Mouse (Mus musculus) limb, embryonic 11.5 days (tissue): ENCODE measurements at regions not wholly inside any gene's neighbourhood (a gene's known extent, or its start where the extent isn't known, plus 50 kb on each side); places are given as distances from the start of the nearest gene placed in this dataset.

Source experiments
- ATAC-seq: fragments of 200-750 bp; cut with Nextera tagmentation; 2 replicates; pipeline ENCODE4 v1.8.0; 2017; ENCODE audit warnings: low read depth; ENCODE audit not compliant: insufficient number of reproducible peaks, low FRiP score, low TSS enrichment
- DNase-seq: peaks from one replicate; pipeline ENCODE4 v3.0.0-alpha.2; 2015; ENCODE audit warnings: low spot score
- H3K27ac ChIP-seq: fragments of 300-500 bp; sonication (generic); replicated peaks from 2 replicates; pipeline ENCODE4 v1.5.1; 2014; ENCODE audit warnings: low read depth, mild to moderate bottlenecking, low read length
- H3K27me3 ChIP-seq: fragments of 300-500 bp; sonication (generic); 2 replicates; pipeline ENCODE4 v1.6.1; 2014; ENCODE audit warnings: mild to moderate bottlenecking, low read length, mixed read lengths; ENCODE audit not compliant: control insufficient read depth, insufficient read depth
- H3K36me3 ChIP-seq: fragments of 300-500 bp; sonication (generic); 2 replicates; pipeline ENCODE4 v1.6.1; 2014; ENCODE audit warnings: mild to moderate bottlenecking, low read length, moderate library complexity, mixed read lengths; ENCODE audit not compliant: control insufficient read depth, insufficient read depth
- H3K4me1 ChIP-seq: fragments of 300-500 bp; sonication (generic); 2 replicates; pipeline ENCODE4 v1.6.1; 2014; ENCODE audit warnings: low read length, mixed read lengths; ENCODE audit not compliant: control insufficient read depth, insufficient read depth
- H3K4me2 ChIP-seq: fragments of 300-500 bp; sonication (generic); 2 replicates; pipeline ENCODE4 v1.6.1; 2014; ENCODE audit warnings: low read depth, mild to moderate bottlenecking, moderate library complexity; ENCODE audit not compliant: severe bottlenecking
- H3K4me3 ChIP-seq: fragments of 300-500 bp; sonication (generic); 2 replicates; pipeline ENCODE4 v1.5.1; 2014; ENCODE audit warnings: low read depth, low read length
- H3K9ac ChIP-seq: fragments of 300-500 bp; sonication (generic); 2 replicates; pipeline ENCODE4 v1.6.1; 2014; ENCODE audit warnings: mild to moderate bottlenecking, low read length
- H3K9me3 ChIP-seq: fragments of 300-500 bp; sonication (generic); 2 replicates; pipeline ENCODE4 v1.6.1; 2016; ENCODE audit warnings: low read length; ENCODE audit not compliant: control insufficient read depth
- WGBS: fragments of 180-500 bp; shearing (Covaris S2); extraction: QIAGEN DNeasy Blood & Tissue Kit; methylation state at CpG from one replicate; pipeline ENCODE4 v1.1.7; 2014; 5-methylcytosine and 5-hydroxymethylcytosine counted together

DNA sequence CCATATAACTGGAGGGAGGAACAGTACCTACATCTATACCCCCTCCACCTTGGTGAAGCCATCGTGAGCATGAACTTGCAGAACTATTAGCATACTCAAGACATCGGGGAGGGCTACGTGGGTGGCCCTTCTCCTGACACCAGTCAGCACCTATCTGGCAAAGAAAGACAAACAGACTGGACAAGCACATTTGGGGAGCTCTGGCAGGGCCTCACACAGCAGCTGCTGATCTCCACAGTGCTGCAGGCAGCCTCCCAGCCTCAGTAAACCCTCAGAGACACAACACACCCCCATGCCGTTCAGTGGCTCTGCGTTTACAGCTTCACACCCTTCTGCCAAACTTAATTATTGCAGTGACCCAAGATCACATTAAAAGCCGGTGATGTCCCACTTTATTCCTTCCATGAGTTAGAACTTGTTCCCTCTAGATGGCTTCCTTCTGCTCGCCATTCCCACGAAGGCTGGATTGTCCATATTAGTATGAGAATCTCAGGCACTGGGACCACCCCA lies 161.7 kb downstream of the Fam43a start:
- DNase-seq (no peak), ATAC-seq (no peak)
- no peaks in the 10 kb centered on the region for H3K36me3 ChIP-seq
- H3K27ac ChIP-seq, result no peak overlapping the region
- H3K9me3 ChIP-seq, result no peaks in the 10 kb centered on the region
- no peak overlapping the region for H3K4me2 ChIP-seq
- H3K4me1 ChIP-seq, result peaks cover 4% of the 10 kb centered on the region; the same call in 1 of the 2 replicates
- no peaks in the 10 kb centered on the region for H3K27me3 ChIP-seq
- no peak overlapping the region for H3K4me3 ChIP-seq
- no peak overlapping the region for H3K9ac ChIP-seq
- 36% methylated on average over 8 of the region's 8 CpGs for WGBS

DNA sequence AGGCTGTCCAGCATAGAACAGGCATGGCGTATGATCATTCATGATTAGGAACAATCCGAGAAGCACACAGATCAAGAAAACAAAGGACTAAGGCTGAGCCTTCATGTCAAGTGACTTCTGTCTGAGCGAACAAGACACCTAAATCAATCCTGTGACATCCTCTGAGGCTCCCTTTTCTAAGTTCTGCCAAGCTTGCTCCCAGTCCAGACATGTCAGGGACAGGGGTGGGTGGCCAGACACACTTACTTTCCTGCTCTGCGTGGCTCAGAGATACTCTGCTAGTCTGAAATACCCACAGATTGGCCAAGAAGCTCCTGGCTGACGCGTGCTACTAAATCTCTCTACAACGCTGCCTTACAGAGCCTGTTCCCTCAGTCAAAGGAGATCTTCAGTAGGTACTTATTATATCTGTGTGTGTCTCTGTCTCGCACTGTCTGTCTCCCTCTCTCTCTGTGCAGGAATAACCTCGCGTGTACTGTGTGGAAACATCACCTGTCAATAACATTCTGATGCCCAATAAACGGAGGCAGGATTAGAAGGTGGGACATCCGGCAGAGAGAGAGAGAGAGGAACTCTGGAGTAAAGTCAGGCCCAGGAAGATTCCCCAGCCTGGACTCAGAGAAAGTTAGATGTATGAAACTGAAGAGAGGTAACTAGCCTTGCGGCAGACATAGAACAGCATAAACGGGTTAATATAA lies 163.5 kb downstream of the Fam43a start:
- Histone ChIP-seq H3K4me3 (no peak overlapping the region), H3K36me3 (no peaks in the 10 kb centered on the region), H3K9me3 (no peaks in the 10 kb centered on the region), H3K4me2 (no peak overlapping the region), H3K27ac (no peak overlapping the region), H3K4me1 (peaks cover 4% of the 10 kb centered on the region; the same call in 1 of the 2 replicates), H3K27me3 (no peaks in the 10 kb centered on the region), H3K9ac (no peak overlapping the region)
- ATAC-seq, result no peak
- DNase-seq, result no peak
- 76% methylated on average over 14 of the region's 14 CpGs for WGBS

- DNase-seq, result no peak
- Histone ChIP-seq H3K4me2 (no peak overlapping the region), H3K27ac (no peak overlapping the region), H3K9ac (no peak overlapping the region), H3K4me3 (no peak overlapping the region), H3K9me3 (no peaks in the 10 kb centered on the region), H3K36me3 (no peaks in the 10 kb centered on the region), H3K27me3 (no peaks in the 10 kb centered on the region), H3K4me1 (peaks cover 4% of the 10 kb centered on the region)
- no peak for ATAC-seq
- 86% methylated on average over 4 of the region's 4 CpGs for WGBS
Observed at GRCm38 (mm10) chr16:30765591-30765990, 166.1 kb downstream of the Fam43a start.

DNA sequence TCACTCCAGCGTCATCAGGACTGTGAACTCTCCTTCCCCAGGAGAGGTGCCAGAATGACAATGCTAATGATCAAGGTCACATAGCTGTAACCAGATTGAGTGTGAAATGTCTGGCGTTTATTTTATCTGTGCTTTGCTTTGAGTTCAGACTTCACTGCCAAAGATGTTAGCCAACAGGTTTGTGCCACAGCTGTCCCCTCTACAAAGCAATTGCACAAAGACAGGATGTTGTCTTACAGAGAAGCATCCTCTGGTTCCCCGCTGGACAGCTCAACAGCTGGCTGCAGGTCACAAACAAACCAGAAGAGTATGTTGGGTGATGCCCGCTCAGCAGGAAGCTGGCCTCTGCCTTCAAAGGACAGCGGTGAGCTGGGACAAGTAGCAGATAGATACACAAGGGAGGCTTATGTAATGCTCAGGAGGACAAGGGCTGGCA lies 169.5 kb downstream of the Fam43a start:
- peaks cover 7% of the 10 kb centered on the region for H3K4me1 ChIP-seq
- H3K27ac ChIP-seq, result no peak overlapping the region
- no peaks in the 10 kb centered on the region for H3K27me3 ChIP-seq
- H3K4me3 ChIP-seq, result no peak overlapping the region
- no peak overlapping the region for H3K9ac ChIP-seq
- no peaks in the 10 kb centered on the region for H3K36me3 ChIP-seq
- no peaks in the 10 kb centered on the region for H3K9me3 ChIP-seq
- no peak for ATAC-seq
- no peak overlapping the region for H3K4me2 ChIP-seq
- WGBS, result 21% methylated on average over 5 of the region's 5 CpGs
- DNase-seq, result no peak

GRCm38 (mm10) chr16:30769467-30769866 lies 169.9 kb downstream of the Fam43a start:
- Histone ChIP-seq H3K4me2 (no peak overlapping the region), H3K27me3 (no peaks in the 10 kb centered on the region), H3K4me1 (peaks cover 12% of the 10 kb centered on the region), H3K27ac (no peak overlapping the region), H3K4me3 (no peak overlapping the region), H3K36me3 (no peaks in the 10 kb centered on the region), H3K9me3 (no peaks in the 10 kb centered on the region), H3K9ac (no peak overlapping the region)
- 9% methylated on average over 11 of the region's 11 CpGs for WGBS
- DNase-seq (no peak), ATAC-seq (no peak)

DNA sequence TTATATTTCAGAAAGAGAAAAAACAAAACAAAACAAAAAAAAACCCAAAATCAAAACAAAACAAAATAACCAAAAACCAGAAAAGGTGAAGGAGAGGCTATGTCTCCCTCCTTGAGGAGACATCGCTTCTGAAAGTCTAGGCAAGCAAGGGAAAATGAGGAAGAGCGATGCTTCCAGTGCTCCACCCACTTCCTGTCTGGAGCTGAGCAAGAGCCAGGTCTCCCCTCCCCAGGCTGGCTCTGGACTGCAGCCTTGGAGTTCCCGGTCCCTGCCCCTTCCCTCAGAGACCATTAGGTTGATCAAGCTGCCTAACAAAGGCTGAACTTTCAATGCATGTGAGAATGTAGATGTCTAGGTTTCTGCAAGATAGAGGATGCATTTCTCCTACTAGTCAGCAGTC lies 173.3 kb downstream of the Fam43a start:
- Histone ChIP-seq H3K27ac (no peak overlapping the region), H3K4me2 (no peak overlapping the region), H3K9ac (no peak overlapping the region), H3K36me3 (no peaks in the 10 kb centered on the region), H3K4me3 (no peak overlapping the region), H3K27me3 (no peaks in the 10 kb centered on the region; the same call in 1 of the 2 replicates), H3K9me3 (no peaks in the 10 kb centered on the region), H3K4me1 (peaks cover 27% of the 10 kb centered on the region)
- DNase-seq (no peak), ATAC-seq (no peak)
- 48% methylated on average over 3 of the region's 3 CpGs for WGBS

GRCm38 (mm10) chr16:30774951-30775661 lies 175.6 kb downstream of the Fam43a start:
- Histone ChIP-seq H3K4me1 (peaks cover 27% of the 10 kb centered on the region), H3K4me2 (0 out of 2 replicates have a peak overlapping the region, but pooled peaks have one; percentile 11)
- peak; percentile 68; the same call in 1 of the 2 replicates for ATAC-seq

DNA sequence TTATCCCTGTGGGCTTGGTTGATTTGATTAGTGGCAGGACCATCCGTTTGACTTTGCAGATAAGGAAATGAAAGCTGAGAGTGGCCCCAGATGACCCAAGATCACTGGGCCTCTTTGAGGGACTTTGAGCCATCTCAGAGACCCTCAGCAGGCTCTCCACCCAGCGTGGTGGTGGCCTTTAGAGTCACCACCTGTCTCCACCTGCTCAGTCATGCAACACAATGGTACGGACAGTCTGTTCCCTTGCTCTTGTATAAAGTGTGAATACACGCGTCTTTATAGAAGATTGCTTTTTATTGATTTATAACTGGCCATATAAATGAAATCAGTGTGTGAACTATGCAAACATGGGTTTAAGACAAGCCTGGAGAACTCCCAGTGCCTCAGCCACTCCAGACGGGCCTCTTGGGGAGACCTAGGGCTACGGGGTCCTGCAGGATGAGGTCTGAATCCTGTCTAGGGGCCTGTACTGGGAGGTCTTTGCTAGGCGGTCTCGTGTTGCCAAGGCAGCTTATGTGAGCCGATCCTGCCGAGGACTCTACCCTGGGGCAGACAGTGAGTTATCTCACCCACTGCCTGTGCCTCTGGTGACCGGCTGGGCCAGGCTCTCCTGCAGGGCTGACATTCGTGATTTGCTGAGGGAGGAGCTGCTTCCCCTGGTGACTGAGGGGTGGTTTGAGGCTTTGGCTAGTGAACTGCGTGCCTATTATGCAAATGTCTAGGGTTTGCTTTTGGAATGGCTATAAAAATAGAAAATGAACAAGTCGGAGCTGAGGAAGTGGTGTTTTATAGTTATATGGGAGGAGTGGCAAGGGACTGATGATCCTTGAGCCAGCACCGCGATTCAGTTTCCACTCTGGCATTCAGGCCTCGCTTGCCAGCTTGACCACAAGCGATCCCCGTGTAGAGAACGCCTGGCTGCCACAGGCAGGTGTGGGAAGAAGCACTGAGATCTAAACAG lies 176.5 kb downstream of the Fam43a start:
- H3K4me2 ChIP-seq, result no peak overlapping the region
- H3K27ac ChIP-seq, result no peak overlapping the region
- 44% methylated on average over 21 of the region's 21 CpGs for WGBS
- peaks cover 27% of the 10 kb centered on the region for H3K4me1 ChIP-seq
- H3K9me3 ChIP-seq, result no peaks in the 10 kb centered on the region
- DNase-seq, result peak; percentile 47
- H3K4me3 ChIP-seq, result no peak overlapping the region
- ATAC-seq, result no peak
- no peaks in the 10 kb centered on the region; the same call in 1 of the 2 replicates for H3K27me3 ChIP-seq
- H3K36me3 ChIP-seq, result no peaks in the 10 kb centered on the region
- H3K9ac ChIP-seq, result no peak overlapping the region

More at GRCm38 (mm10) chr16:30774951-30775661, 175.6 kb downstream of the Fam43a start:
- peak; percentile 73 for DNase-seq
- Histone ChIP-seq H3K27ac (0 out of 2 replicates have a peak overlapping the region, but pooled peaks have one; percentile 30), H3K4me3 (no peak overlapping the region), H3K9me3 (no peaks in the 10 kb centered on the region), H3K36me3 (no peaks in the 10 kb centered on the region), H3K27me3 (no peaks in the 10 kb centered on the region; the same call in 1 of the 2 replicates), H3K9ac (no peak overlapping the region)
- 22% methylated on average over 14 of the region's 14 CpGs for WGBS
